Mouse (Mus musculus): ENCODE data around the gene Gng11. TPM values are rescaled to one million over a fixed set of nuclear protein-coding genes. Genes with fewer than 3 reads are reported as not detected.

Gng11 gene
- 79.1 and 83.7 TPM in 2 replicates for polyA plus RNA-seq (2014; fragmentation: Nextera tagmentation; extraction: Ambion mirVana)

GRCm38 (mm10) chr6:4003890-4004306 lies at the start of gene Gng11:
TSS of gene Gng11 (plus strand) at chr6:4003904.
- no peaks in the 10 kb centered on the region for H3K9me3 ChIP-seq (ENCODE audit: control insufficient read depth, low read depth, low read length)
- peak within 1 kb of the TSS; percentile 84 for H3K27ac ChIP-seq (ENCODE audit: low read length)
- no peaks in the 10 kb centered on the region for H3K27me3 ChIP-seq (ENCODE audit: control insufficient read depth, insufficient read depth, low read length)
- ATAC-seq (ENCODE audit: insufficient number of reproducible peaks, insufficient read depth, low FRiP score, low read depth), result peak; percentile 77
- H3K4me2 ChIP-seq (replicated peaks; ENCODE audit: low read depth, low read length), result peak within 1 kb of the TSS; percentile 71
- H3K4me1 ChIP-seq (ENCODE audit: control insufficient read depth, insufficient read depth, low read length), result peaks cover 5% of the 10 kb centered on the region
- WGBS, result 2% methylated on average over 19 of the region's 19 CpGs
- H3K36me3 ChIP-seq (ENCODE audit: control insufficient read depth, insufficient read depth, low read length), result no peaks in the 10 kb centered on the region
- peak within 1 kb of the TSS; percentile 48 for H3K4me3 ChIP-seq (ENCODE audit: low read depth, low read length)
- peak within 1 kb of the TSS; percentile 68 for H3K9ac ChIP-seq (replicated peaks; ENCODE audit: low read depth, low read length)

- no peaks in the 10 kb centered on the region for H3K4me1 ChIP-seq (ENCODE audit: control insufficient read depth, insufficient read depth, low read length)
- H3K4me2 ChIP-seq (replicated peaks; ENCODE audit: low read depth, low read length), result no peak overlapping the region
- H3K27ac ChIP-seq (ENCODE audit: low read length), result no peak overlapping the region
- no peak overlapping the region for H3K4me3 ChIP-seq (ENCODE audit: low read depth, low read length)
- H3K9ac ChIP-seq (replicated peaks; ENCODE audit: low read depth, low read length), result no peak overlapping the region
- no peaks in the 10 kb centered on the region for H3K27me3 ChIP-seq (ENCODE audit: control insufficient read depth, insufficient read depth, low read length)
- ATAC-seq (ENCODE audit: insufficient number of reproducible peaks, insufficient read depth, low FRiP score, low read depth), result no peak
- no peaks in the 10 kb centered on the region for H3K36me3 ChIP-seq (ENCODE audit: control insufficient read depth, insufficient read depth, low read length)
- WGBS, result 43% methylated on average over 4 of the region's 4 CpGs
- no peaks in the 10 kb centered on the region for H3K9me3 ChIP-seq (ENCODE audit: control insufficient read depth, low read depth, low read length)
These were observed 48.7 kb upstream of the Gng11 start for GRCm38 (mm10) chr6:3954969-3955368.

GRCm38 (mm10) chr6:3967676-3968626 lies 35.8 kb upstream of the Gng11 start:
- Histone ChIP-seq H3K4me3 (ENCODE audit: low read depth, low read length) (peak overlapping the region; percentile 18), H3K9ac (replicated peaks; ENCODE audit: low read depth, low read length) (no peak overlapping the region), H3K4me2 (replicated peaks; ENCODE audit: low read depth, low read length) (peak overlapping the region; percentile 43), H3K36me3 (ENCODE audit: control insufficient read depth, insufficient read depth, low read length) (no peaks in the 10 kb centered on the region), H3K9me3 (ENCODE audit: control insufficient read depth, low read depth, low read length) (no peaks in the 10 kb centered on the region), H3K4me1 (ENCODE audit: control insufficient read depth, insufficient read depth, low read length) (no peaks in the 10 kb centered on the region), H3K27ac (ENCODE audit: low read length) (no peak overlapping the region), H3K27me3 (ENCODE audit: control insufficient read depth, insufficient read depth, low read length) (no peaks in the 10 kb centered on the region)
- 22% methylated on average over 31 of the region's 31 CpGs for WGBS
- 0 out of 2 replicates have a peak, but pooled peaks have one; percentile 53 for ATAC-seq (ENCODE audit: insufficient number of reproducible peaks, insufficient read depth, low FRiP score, low read depth)

GRCm38 (mm10) chr6:3973679-3974078 lies 30.0 kb upstream of the Gng11 start:
- H3K9me3 ChIP-seq (ENCODE audit: control insufficient read depth, low read depth, low read length), result no peaks in the 10 kb centered on the region
- H3K27ac ChIP-seq (ENCODE audit: low read length), result no peak overlapping the region
- no peak overlapping the region for H3K9ac ChIP-seq (replicated peaks; ENCODE audit: low read depth, low read length)
- H3K36me3 ChIP-seq (ENCODE audit: control insufficient read depth, insufficient read depth, low read length), result no peaks in the 10 kb centered on the region
- H3K27me3 ChIP-seq (ENCODE audit: control insufficient read depth, insufficient read depth, low read length), result no peaks in the 10 kb centered on the region
- no peak for ATAC-seq (ENCODE audit: insufficient number of reproducible peaks, insufficient read depth, low FRiP score, low read depth)
- H3K4me1 ChIP-seq (ENCODE audit: control insufficient read depth, insufficient read depth, low read length), result no peaks in the 10 kb centered on the region
- 82% methylated on average over 1 of the region's 1 CpGs for WGBS
- H3K4me3 ChIP-seq (ENCODE audit: low read depth, low read length), result no peak overlapping the region
- H3K4me2 ChIP-seq (replicated peaks; ENCODE audit: low read depth, low read length), result no peak overlapping the region

GRCm38 (mm10) chr6:3982661-3983284 lies 20.9 kb upstream of the Gng11 start:
- no peak overlapping the region for H3K27ac ChIP-seq (ENCODE audit: low read length)
- H3K4me1 ChIP-seq (ENCODE audit: control insufficient read depth, insufficient read depth, low read length), result no peaks in the 10 kb centered on the region
- H3K9me3 ChIP-seq (ENCODE audit: control insufficient read depth, low read depth, low read length), result no peaks in the 10 kb centered on the region
- H3K4me3 ChIP-seq (ENCODE audit: low read depth, low read length), result no peak overlapping the region
- H3K27me3 ChIP-seq (ENCODE audit: control insufficient read depth, insufficient read depth, low read length), result no peaks in the 10 kb centered on the region
- H3K36me3 ChIP-seq (ENCODE audit: control insufficient read depth, insufficient read depth, low read length), result no peaks in the 10 kb centered on the region
- ATAC-seq (ENCODE audit: insufficient number of reproducible peaks, insufficient read depth, low FRiP score, low read depth), result no peak
- no peak overlapping the region for H3K4me2 ChIP-seq (replicated peaks; ENCODE audit: low read depth, low read length)
- 84% methylated on average over 5 of the region's 5 CpGs for WGBS
- no peak overlapping the region for H3K9ac ChIP-seq (replicated peaks; ENCODE audit: low read depth, low read length)

- no peak within 1 kb of the TSS for H3K4me3 ChIP-seq (ENCODE audit: low read depth, low read length)
- whole genome bisulfite sequencing, result 62% methylated on average over 3 of the region's 3 CpGs
These were observed 15.0 kb upstream of the Gng11 start, which contains the start of gene Tfpi2 for GRCm38 (mm10) chr6:3988750-3989149. TSS of gene Tfpi2 (minus strand) at chr6:3988919.

GRCm38 (mm10) chr6:3993492-3993891 lies 10.2 kb upstream of the Gng11 start, which contains the start of gene Gngt1:
TSS of gene Gngt1 (plus strand) at chr6:3993792.
- no peaks in the 10 kb centered on the region for H3K4me1 ChIP-seq (ENCODE audit: control insufficient read depth, insufficient read depth, low read length)
- H3K27ac ChIP-seq (ENCODE audit: low read length), result no peak within 1 kb of the TSS
- H3K4me2 ChIP-seq (replicated peaks; ENCODE audit: low read depth, low read length), result no peak within 1 kb of the TSS
- H3K36me3 ChIP-seq (ENCODE audit: control insufficient read depth, insufficient read depth, low read length), result no peaks in the 10 kb centered on the region
- ATAC-seq (ENCODE audit: insufficient number of reproducible peaks, insufficient read depth, low FRiP score, low read depth), result no peak
- 83% methylated on average over 6 of the region's 6 CpGs for WGBS
- H3K27me3 ChIP-seq (ENCODE audit: control insufficient read depth, insufficient read depth, low read length), result no peaks in the 10 kb centered on the region
- H3K9ac ChIP-seq (replicated peaks; ENCODE audit: low read depth, low read length), result no peak within 1 kb of the TSS
- no peak within 1 kb of the TSS for H3K4me3 ChIP-seq (ENCODE audit: low read depth, low read length)
- H3K9me3 ChIP-seq (ENCODE audit: control insufficient read depth, low read depth, low read length), result no peaks in the 10 kb centered on the region

More at GRCm38 (mm10) chr6:3988750-3989149, 15.0 kb upstream of the Gng11 start, which contains the start of gene Tfpi2:
- no peak within 1 kb of the TSS for H3K27ac ChIP-seq (ENCODE audit: low read length)
- no peak within 1 kb of the TSS for H3K9ac ChIP-seq (replicated peaks; ENCODE audit: low read depth, low read length)
- no peaks in the 10 kb centered on the region for H3K27me3 ChIP-seq (ENCODE audit: control insufficient read depth, insufficient read depth, low read length)
- no peaks in the 10 kb centered on the region for H3K9me3 ChIP-seq (ENCODE audit: control insufficient read depth, low read depth, low read length)
- no peak for ATAC-seq (ENCODE audit: insufficient number of reproducible peaks, insufficient read depth, low FRiP score, low read depth)
- H3K4me1 ChIP-seq (ENCODE audit: control insufficient read depth, insufficient read depth, low read length), result no peaks in the 10 kb centered on the region
- no peaks in the 10 kb centered on the region for H3K36me3 ChIP-seq (ENCODE audit: control insufficient read depth, insufficient read depth, low read length)
- no peak within 1 kb of the TSS for H3K4me2 ChIP-seq (replicated peaks; ENCODE audit: low read depth, low read length)

GRCm38 (mm10) chr6:3998089-3998488 lies 5.6 kb upstream of the Gng11 start:
- Histone ChIP-seq H3K27me3 (ENCODE audit: control insufficient read depth, insufficient read depth, low read length) (no peaks in the 10 kb centered on the region), H3K4me3 (ENCODE audit: low read depth, low read length) (no peak overlapping the region), H3K9me3 (ENCODE audit: control insufficient read depth, low read depth, low read length) (no peaks in the 10 kb centered on the region), H3K9ac (replicated peaks; ENCODE audit: low read depth, low read length) (no peak overlapping the region), H3K4me1 (ENCODE audit: control insufficient read depth, insufficient read depth, low read length) (peaks cover 5% of the 10 kb centered on the region), H3K4me2 (replicated peaks; ENCODE audit: low read depth, low read length) (no peak overlapping the region), H3K27ac (ENCODE audit: low read length) (no peak overlapping the region), H3K36me3 (ENCODE audit: control insufficient read depth, insufficient read depth, low read length) (no peaks in the 10 kb centered on the region)
- WGBS, result 67% methylated on average over 4 of the region's 4 CpGs
- ATAC-seq (ENCODE audit: insufficient number of reproducible peaks, insufficient read depth, low FRiP score, low read depth), result no peak
